ENCODE assay signal across 8 mouse cellular contexts in genomic region chr15:91573111-91573538, GRCm38 (mm10). TPM values are rescaled to one million over a fixed set of nuclear protein-coding genes. Genes with fewer than 3 reads are reported as not detected.
DNase-seq lines count a peak whose midpoint lies in the region; ATAC-seq lines count a peak whose summit lies in the region.

TSS of gene Slc2a13 (minus strand) at chr15:91573261.

- DNase-seq in adrenal gland, adult 2 months = peak; percentile 94
- DNase-seq in embryo, embryonic 10 days (ENCODE audit: low spot score) = peak; percentile 95
- peak; percentile 90 for DNase-seq in gastrocnemius, postnatal 14 days
- DNase-seq in induced T-regulatory cell, adult 2 months (ENCODE audit: low read depth) = peak; percentile 40
- peak; percentile 84 to 93 for DNase-seq in left cerebral cortex, postnatal 10 days (ENCODE audit: extremely low spot score in 1 of 2, low spot score in 2 of 2)
- peak; percentile 93 to 94 for DNase-seq in right cerebral cortex, postnatal 10 days (ENCODE audit: low spot score in 2 of 2)
- peak; percentile 90 for DNase-seq in urinary bladder, postnatal 14 days (ENCODE audit: low spot score)

- ATAC-seq in megakaryocyte progenitor cell, adult 5-6 weeks (replicated peaks; ENCODE audit: poor library complexity) = peak; percentile 97

- intact Hi-C loops in gastrocnemius, postnatal 14 days (cut with DNase I; ENCODE audit: low total_unique reads) = loop anchor here (5.0 kb wide), 1 partner anchor 96 kb away; no protein-coding TSS in a partner anchor
- intact Hi-C loops in left cerebral cortex, postnatal 10 days (cut with DNase I) = loop anchor here (5.0 kb wide), 3 partner anchors 96 to 381 kb away; partner anchors contain the start of gene Abcd2

RNA-seq across cellular contexts. Expression of gene Slc2a13, which starts in this region (rescaled TPM):
- total RNA-seq in adrenal gland, adult 2 months (2021) = 1 to 10 TPM; 3.3 to 4.0 TPM
- 1.0 and 2.0 TPM in 2 replicates for polyA plus RNA-seq in adrenal gland, adult 2 months (2012; rRNA removed)
- 1 to 10 TPM; 2.4 TPM for total RNA-seq in gastrocnemius, postnatal 14 days (2021)
- 10 to 100 TPM; 51.4 to 55.8 TPM for total RNA-seq in left cerebral cortex, postnatal 10 days (2021)
- total RNA-seq in megakaryocyte progenitor cell, adult 5-6 weeks (2015) = 0.39 TPM in 1 of 2 replicates, not detected in the other
- 0.08 TPM in 1 of 2 replicates, not detected in the other for total RNA-seq in megakaryocyte progenitor cell, adult 5-6 weeks (2017)

Comparison
In these comparisons a context has a peak if more than half of its experiments do, and no peak if none do; other contexts are left out.
1. Peak in every context shown above with its lines: DNase-seq and ATAC-seq.
2. RNA of gene Slc2a13 (total RNA-seq): 51.4 to 55.8 TPM in left cerebral cortex, postnatal 10 days; 3.3 to 4.0 TPM in adrenal gland, adult 2 months, 2.4 TPM in gastrocnemius, postnatal 14 days and 0.08 to 0.39 TPM in megakaryocyte progenitor cell, adult 5-6 weeks; every median in the first group is over 10 times any median in the second.
3. Peak in ATAC-seq in megakaryocyte progenitor cell, adult 5-6 weeks; RNA of the gene not detected or under 1 TPM.
4. DNase-seq: peak in every context shown above with its lines; median percentile 95 in embryo, embryonic 10 days; 94 in adrenal gland, adult 2 months; 94 in right cerebral cortex, postnatal 10 days; 90 in gastrocnemius, postnatal 14 days; 90 in urinary bladder, postnatal 14 days; 88 in left cerebral cortex, postnatal 10 days; 40 in induced T-regulatory cell, adult 2 months.